Mouse (Mus musculus) MEL-GATA-1-ER (cell line): ENCODE measurements around the gene Rrbp1.

Experiments
- DNase-seq: peaks from one replicate; pipeline ENCODE4 v3.0.0-alpha.2; 2012; ENCODE audit warnings: low read depth; ENCODE audit errors: extremely low read depth

Rrbp1 gene

DNA sequence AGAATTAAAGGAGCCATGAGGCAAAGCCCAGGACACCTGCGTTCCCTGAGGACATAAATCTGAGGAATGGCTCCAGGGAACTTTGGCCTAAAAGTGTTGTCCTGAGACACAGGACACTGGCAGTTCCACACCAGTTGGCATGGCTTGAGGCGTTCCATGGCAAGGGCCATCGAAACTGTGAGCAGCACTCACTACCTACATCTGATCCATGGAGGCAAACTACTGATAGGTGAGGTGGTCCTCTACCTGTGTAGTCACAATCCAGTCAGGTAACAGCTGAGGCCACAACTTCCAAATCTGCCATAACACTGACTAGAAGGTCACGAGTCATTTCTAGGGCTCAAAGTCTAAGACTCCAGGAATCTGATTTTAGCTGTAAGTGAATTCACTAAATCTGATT lies 55.3 kb downstream of the Rrbp1 start:
- no peak for DNase-seq

DNA sequence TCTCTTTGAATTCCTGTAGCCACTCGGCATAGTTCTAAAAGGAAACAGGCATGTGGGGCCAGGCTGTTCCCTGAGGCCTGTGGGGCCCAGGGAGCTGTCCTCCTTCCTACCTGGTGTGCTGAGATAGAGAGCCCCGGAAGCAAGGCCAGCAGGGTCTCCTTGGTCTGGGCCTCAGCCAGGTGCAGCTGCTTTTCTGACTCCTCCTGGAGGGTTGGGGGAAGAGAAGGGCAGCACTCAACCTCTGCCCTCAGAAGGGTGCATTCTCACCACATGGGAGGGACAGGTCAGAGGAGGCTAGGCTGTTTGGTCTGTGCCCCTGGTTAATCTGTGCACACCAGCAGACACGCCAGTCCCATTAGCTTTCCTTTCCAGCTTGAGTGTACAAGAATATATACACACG lies 56.1 kb downstream of the Rrbp1 start:
- DNase-seq: no peak

DNA sequence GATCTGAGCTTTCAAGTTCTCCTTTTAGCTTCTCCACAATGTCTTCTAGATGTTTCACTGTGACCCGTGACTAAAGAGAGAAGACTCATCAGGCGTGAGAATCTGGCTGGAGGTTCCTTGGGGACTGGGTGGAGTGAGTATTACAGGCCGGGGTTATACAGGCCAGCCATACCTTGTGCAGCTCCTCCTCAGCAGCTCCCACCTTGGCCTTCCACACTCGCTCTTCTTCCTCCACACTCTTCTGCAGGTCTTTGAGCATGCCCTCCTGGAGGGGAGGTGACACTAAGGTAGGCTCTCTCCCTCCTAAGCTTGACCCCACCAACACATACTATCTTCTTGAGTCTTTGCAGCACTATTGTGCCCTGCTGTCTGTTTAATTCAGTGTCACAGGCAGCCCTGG lies 57.1 kb downstream of the Rrbp1 start:
- DNase-seq: no peak

DNA sequence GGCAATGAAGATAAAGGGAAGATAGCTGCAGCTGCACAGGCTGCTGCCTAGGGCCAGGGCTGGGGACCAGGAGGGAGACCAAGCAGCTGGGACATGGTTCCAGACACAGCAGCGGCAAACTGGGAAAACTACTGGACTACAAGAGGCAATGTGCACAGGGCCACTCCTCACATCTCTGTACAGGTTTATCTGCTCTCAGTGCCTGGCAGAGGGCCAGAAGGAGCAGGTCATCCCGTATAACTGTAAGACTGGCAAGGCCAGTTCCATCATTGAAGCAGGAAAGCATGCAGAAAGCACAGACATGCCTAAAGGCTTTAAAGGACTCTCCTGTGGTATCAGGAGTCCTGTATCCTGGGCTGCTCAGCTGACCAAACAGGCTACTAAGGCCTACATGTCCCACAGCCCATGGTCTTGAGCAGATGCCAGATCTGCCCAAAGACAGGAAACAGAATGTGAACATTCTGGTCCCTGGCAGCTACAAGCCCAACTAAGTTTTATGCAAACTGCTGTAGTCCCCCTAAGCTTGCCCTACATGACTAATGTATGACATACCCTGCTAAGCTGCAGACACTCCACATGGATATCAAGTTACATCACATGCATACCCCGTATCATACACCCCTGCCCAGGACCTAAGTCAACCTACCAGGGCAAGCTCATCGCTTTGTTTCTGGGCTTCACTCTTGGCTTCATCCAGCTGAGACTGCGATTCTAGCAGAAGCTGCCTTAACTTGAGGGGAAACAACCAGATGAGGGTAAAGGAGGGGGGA lies 59.3 kb downstream of the Rrbp1 start:
- no peak for DNase-seq

DNA sequence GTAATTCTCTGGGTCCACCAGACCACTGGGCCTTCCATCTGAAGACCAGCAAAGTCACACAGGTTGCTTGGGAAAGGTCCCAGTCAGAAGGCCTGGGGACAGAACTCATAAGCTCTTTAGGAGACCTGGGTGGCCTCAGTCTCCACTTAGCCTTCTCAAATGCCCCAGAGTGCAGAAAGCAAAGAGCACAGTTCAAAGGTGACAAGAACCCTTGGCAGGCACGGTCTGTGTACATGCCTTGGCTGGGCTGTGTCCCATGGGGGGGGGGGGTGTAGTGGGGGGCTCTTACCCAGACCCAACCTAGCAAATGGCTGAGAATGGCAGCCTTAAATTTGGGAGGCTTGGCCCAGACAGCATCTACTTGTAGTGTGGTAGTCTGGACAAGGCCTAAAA lies 60.0 kb downstream of the Rrbp1 start:
- no peak for DNase-seq

DNA sequence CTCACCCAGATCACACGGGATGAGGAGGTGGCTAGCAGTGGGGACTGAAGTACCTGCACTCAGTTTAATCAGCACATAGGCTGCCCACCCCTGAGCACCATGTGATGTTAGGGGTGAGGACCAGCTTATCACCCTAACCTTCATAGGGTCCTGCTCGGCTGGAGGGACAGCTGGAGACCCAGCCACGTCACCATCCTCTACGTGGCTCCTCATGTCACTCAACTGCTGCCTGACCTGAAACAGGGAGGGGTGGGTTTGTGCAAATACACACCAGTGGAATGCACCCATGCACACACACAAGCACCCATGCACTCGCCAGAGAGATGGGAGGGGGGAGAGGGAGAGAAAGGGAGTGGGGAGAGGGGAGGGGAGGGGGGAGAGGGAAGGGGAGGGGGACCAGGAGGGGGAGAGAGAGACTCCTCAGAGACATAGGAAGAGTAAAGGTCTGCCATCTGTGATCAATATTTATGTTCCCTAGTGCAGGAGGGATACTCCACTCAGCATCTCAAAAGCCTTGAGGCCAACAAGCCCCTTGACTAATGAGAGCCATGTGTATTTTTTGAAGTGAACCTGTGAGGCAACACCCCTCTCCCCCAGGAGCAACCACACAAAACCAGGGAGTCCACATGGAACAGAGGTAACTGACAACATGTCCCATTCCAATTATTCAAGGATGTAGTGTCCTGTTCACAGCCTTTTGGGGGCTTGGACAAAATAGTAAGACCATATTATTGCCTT lies 60.6 kb downstream of the Rrbp1 start:
- DNase-seq: no peak

DNA sequence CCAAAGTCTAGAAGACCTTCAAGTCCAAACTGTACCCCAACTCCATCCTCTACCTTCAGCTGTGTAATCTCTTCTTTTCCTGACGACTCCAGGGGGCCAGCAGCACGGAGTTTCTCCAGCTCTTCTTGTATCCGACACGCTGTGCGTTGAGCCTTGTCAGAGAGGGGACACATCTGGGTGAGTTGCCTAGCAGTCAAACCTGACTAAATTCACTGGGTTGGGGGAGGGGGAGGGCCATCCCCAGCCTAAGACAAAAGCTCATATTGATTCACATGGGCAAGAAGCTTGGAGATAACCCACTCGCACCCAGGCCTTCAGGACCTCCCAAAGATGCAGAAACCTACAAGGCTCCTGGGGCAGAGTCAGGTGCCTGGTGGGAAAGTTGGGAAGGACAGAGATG lies 61.8 kb downstream of the Rrbp1 start:
- no peak for DNase-seq

DNA sequence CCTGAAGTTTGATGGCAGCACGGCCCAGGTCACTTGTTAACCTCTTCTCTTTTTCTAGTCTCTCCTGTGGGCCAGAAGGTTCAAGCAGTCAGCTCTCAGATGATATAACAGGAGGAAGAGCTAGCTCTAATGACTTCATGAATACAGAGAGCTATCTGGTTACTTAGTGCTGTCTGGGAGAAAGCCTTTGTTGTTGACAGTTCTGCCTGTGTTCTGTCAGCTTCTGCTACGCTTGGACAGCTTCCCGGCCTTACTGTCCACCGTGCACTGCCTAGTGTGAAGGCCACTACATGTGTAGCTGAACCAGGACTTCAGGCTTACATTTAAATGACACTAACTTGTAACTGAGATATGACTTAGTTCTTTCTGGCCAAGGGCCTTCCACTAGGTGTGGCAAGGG lies 62.6 kb downstream of the Rrbp1 start:
- DNase-seq: no peak

DNA sequence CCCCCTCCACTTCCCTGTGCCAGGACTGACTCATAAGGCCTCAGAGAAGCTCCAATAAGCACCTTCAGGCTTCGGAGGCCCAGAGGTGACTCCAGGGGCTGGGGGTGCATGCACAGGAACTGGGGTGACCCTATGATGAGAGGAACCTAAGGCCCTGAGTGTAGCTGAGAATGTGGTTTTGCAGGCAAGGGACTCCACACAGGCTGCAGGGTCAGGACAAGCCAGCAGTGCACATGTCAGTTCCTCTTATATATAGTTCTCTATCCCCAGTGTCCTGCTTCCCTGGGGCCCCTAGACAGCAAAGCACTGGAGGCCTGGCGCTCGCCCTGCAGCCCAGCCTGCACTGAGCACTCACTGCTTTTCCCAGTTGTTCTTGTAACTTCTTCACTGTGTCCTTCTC lies 63.1 kb downstream of the Rrbp1 start:
- no peak for DNase-seq

DNA sequence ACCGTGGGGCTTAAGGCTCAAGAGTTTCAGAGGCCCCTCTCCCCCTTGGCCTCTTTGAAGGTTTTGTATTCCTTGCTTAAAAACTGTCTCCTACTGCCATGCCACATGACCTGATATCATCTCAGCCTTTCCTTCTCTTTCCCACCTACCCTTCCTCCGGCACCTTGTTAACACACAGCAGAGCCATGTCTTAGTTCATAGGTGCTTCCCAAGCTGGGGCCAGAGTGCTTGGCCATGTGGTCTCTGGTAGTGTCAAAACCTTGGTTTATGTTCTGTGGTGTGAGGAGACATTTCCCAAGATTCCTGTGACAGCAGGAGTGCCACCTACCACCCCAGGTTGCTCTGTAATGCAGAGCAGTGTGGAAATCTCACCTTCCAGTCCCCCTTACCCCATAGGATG lies 64.7 kb downstream of the Rrbp1 start:
- DNase-seq: no peak

DNA sequence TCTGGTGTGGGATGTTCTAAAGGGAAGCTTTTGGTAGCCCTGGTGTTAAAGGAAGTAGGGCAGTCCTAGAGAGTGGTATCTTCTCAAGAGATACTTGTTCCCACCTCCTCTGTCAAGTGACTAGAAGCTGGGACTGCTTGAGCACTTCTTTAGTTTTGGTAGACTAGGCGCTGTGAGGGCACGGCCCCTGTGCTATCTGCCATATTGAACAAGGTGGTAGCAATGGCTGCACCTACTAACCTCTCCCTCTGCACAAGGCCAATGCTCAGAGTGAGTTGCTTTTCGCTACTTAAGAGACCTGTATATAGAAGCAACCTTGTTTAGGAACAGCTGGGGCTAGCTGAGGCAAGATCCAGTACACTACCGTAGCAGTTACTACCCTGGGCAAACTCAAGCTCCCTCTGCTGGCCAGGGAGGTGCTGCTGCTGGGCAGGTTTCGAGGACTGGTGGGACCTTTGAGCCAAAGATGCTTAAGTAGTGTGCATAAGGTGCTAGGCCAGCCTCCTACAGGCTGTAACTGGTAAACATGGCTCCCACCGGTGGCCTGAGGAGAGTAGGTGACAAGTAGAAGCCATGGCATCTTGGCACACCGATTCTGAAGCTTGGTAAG lies 65.5 kb downstream of the Rrbp1 start:
- DNase-seq: no peak

DNA sequence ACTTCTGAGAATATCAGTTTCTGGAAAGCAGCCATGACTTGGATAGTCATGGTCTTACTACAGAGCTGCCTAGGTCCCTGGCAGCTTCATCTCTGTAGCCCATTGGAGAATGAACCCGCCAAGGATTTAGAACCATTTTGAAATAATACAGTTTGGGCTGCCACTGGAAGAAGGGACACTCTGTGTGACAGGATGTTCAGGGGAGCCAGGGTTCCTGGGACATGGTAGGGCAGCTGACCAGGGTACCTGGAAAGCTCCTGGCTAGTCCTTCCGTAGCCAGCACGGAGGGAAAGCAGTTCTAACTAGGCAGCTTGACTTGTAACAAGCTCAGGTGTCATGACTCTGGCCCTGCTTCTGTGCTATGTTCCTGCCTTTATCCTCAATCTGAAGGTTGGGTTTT lies 66.3 kb downstream of the Rrbp1 start:
- DNase-seq: no peak

DNA sequence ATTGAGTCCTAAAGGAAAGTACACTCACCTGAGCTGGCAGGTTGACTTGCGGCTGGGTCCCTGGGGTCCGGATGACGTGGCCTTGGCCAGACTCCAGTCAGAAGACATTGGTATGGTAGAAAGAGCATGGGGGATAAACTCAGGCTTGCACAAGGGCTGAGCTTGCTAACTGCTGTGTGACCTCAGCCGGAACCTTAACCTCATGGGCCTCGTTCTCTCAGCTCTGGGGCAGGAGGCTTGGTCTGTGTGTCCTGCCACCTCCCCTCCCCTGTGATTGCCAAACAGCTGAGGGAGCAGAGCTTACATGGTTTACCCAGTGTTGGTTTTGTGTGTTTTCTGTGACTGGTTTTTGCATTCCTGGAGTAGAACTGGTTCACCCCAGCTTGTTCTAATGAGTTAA lies 70.7 kb downstream of the Rrbp1 start:
- DNase-seq: no peak

DNA sequence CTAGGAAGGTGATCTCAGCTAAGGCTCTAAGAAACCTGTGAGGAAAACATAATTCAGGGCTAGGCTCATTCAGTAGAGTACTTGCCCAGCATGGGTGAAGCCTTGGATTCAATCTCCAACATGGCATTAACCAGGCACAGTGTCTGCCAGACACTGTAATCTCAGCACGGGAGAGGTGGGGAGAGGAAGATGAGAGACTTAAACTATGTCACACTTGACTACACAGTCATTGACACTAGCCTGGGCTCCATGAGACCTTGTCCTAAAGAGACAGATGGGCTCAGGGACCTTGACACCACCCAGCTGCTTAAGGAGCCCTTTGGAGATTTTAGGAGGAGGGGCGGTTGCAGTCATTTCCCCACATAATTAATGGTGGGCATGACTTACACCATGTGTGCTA lies 73.2 kb downstream of the Rrbp1 start:
- DNase-seq: no peak

DNA sequence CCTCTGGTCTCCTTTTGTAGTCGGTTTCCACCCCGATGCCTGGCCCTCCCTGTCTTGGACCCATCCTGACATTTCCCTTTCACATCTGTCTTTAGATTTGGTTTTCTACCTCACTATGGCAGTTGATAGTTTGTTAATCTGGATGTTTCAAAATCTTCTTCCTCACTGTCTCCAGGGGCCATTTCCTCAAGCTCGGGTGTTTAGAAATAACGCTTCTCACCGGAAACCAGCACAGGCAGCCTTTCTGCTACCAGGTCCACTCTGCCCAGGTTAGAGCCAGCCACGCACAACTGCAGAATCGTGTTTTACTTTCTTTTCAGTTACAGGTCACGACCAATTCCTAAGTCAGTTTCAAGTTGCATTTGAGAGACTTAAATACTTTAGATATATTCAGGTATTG lies 76.6 kb downstream of the Rrbp1 start:
- DNase-seq: no peak

DNA sequence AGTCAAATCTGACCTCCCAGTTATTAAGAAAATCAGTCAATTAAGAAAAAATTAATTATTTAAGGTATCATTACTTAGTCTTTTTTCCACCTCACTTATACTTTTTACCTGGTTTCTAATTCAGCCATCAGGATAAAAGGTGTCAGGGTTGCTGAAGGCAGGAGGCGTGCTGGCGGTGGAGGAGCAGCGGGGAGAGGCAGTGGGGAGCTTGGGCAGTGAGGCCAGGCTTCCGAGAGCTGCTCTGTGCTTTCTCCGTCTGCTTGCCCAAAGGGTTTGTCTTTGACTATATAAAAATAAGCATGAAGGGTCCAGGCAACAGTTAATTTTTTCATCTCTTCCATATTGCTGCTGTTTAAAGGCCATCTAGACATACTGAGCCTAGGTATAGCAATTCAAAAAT lies 77.5 kb downstream of the Rrbp1 start:
- DNase-seq: no peak

DNA sequence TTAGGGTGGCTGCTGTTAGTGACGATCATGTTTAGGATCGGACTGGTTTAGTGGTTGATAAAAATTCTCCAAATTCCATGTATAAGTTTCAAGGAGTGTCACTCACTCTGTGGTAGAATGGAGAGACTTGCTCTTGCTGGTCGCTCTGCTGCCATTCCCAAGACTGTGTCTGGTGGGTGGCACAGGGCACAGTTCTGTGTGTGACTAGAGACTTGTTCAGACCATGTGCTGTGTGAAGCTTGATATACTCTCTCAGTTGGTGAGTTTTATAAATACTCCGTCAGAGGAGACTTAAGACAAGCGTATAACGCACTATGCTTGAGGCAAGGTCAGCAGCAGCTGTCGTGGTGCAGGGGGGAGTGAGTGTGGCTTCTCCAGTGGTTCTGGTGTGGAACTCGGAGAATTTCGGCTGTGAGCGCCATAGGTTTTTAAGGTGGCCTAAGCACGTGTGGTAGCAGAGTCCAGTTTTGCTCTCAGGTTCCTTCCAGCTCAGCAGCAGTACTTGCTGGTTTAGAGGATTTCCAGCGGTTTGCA lies 78.7 kb downstream of the Rrbp1 start:
- DNase-seq: no peak

DNA sequence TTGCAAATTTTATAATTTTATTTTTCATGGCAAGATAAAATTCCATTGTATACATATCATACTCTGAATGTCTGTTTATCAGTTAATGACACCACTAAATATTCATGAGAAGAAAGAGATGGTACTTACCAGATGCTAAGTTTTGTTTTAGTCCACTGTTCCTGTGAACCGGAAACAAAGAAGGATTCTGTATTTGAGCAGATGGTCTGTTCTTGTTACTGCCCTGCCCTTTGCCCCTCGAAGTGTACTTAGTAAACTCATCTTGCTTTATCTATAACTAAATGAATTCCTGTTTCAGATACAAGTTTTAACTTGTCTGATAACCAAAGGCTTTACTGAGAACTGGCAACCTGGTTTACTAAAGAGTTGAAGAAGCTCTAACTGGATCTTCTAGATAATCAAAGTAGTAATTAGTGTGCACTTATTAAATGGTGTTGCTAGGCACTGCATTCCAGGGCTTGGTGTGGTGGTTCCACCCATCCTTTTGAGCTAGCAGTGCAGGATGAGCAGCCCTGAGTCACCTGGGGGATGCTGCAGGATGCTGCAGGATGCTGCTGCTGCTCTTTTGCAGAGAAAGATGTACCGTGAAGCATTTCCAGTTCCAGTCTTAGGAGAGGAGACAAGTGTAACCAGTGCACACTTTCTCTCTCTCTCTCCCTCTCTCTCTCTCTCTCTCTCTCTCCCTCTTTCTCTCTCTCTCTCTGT lies 81.3 kb downstream of the Rrbp1 start:
- no peak for DNase-seq

DNA sequence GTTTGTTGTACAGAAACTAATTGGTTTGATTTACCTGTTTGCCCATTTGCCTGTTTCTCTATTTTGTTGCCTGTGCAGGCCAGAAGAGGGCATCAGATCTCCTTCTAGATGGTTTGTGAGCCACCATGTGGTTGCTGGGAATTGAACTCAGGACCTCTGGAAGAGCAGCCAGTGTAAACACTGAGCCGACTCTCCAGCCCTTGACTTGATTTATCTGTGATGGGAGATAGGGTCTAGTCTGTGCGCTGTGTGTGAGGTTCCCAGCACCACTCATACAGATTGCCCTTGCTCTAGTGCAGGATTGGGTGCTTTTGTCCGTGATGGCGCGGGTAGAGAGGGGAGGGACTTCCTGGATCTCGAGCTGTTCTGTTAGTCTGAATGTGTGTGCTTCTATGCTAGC lies 85.2 kb downstream of the Rrbp1 start:
- no peak for DNase-seq

DNA sequence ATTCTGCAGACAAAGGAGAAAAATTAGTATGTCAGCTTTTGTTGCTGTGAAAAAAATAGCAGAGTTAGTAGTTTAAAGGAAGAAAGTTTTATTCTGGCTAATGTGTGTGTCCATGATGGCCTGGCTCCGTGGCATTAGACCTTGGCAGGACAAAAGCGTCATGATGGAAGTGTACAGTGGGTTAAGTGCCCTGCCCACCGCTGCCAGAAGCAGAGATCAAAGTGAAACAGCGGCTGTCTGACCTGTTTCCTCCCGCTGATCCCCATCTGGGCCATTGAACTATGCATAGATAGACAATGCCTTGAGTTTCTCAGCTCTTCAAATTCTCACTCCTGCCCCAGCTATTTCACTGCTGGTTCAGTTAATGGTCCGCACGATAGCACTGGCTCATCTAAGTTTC lies 87.0 kb downstream of the Rrbp1 start:
- DNase-seq: no peak

DNA sequence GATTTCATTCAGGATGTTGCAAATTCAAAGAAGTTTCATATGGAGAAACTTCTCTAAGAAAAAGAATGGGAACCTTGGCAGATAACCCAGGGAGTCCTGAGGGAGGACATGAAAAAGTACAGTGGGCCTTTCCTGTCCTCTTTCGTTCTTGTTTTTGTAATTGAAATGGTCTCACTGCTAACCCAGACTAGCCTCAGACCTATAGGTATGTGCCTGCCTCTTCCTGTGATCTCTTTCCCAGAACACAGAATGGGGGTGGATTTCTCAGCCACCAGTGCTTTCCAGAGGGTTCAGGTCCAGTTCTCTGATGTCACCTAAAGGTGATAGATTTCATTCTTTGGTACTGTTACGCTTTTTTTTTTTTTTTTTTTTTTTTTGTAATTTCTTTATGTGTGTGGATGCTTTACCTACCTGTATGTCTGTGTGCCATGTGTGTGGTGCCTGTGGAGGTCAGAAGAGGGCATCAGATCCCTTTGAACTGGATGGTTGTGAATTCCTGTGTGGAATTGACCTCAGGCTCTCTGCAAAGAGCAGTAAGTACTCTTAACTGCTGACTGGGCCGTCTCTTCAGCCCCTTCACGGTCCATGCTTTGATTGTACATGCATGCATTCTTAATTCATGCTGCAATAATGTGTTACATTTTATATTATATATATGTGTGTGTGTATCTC lies 92.1 kb downstream of the Rrbp1 start:
- no peak for DNase-seq
